Mouse (Mus musculus) liver, embryonic 14.5 days (tissue): ENCODE measurements around the gene 4933427I04Rik.

Source experiments
- CTCF ChIP-seq: IDR thresholded peaks from 2 replicates; pipeline ENCODE4 v1.5.1; 2016; ENCODE audit warnings: antibody characterized with exemption, low read depth, control low read depth
- EP300 ChIP-seq: IDR thresholded peaks from 2 replicates; pipeline ENCODE4 v1.6.1; 2016; ENCODE audit warnings: antibody characterized with exemption, low read depth

DNA sequence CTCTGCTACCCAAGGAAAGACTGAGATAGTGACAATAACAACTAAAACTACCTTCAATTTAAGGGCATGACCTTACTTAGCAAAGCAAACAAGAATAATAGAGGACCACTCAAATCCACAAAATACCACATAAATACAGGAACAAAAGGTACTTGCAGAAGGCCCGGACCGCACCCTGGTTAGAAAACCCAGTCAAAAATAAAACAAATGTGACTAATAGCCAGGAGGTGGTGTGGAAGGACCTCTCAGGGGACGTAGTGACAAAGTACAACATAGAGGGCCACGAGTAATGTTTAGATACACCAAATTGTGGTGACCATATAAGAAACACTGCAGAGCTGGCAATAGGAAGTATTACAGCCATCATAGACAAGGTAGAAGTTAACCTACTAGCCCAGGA lies 34.8 kb downstream of the 4933427I04Rik start:
- TF ChIP-seq CTCF = no peak
- TF ChIP-seq EP300 = no peak
